Mouse (Mus musculus) liver, embryonic 15.5 days (tissue): ENCODE results near the gene Nfkbia. TPM values are rescaled to one million over a fixed set of nuclear protein-coding genes. Genes with fewer than 3 reads are reported as not detected.

Experiments
- ATAC-seq: fragments of 200-750 bp; cut with Nextera tagmentation; 2 replicates; pipeline ENCODE4 v1.8.0; 2017; ENCODE audit warnings: moderate number of reproducible peaks, mild to moderate bottlenecking, moderate library complexity; ENCODE audit not compliant: insufficient read depth
- H3K27ac ChIP-seq: fragments of 300-500 bp; sonication (generic); replicated peaks from 2 replicates; pipeline ENCODE4 v1.5.1; 2015; ENCODE audit warnings: mild to moderate bottlenecking, inconsistent platforms
- H3K27me3 ChIP-seq: fragments of 300-500 bp; sonication (generic); 2 replicates; pipeline ENCODE4 v1.6.1; 2015; ENCODE audit warnings: mild to moderate bottlenecking, inconsistent platforms
- H3K36me3 ChIP-seq: fragments of 300-500 bp; sonication (generic); replicated peaks from 2 replicates; pipeline ENCODE4 v1.6.1; 2015; ENCODE audit warnings: moderate library complexity, mild to moderate bottlenecking, inconsistent platforms
- H3K4me1 ChIP-seq: fragments of 300-500 bp; sonication (generic); replicated peaks from 2 replicates; pipeline ENCODE4 v1.6.1; 2015; ENCODE audit warnings: inconsistent platforms
- H3K4me2 ChIP-seq: fragments of 300-500 bp; sonication (generic); 2 replicates; pipeline ENCODE4 v1.6.1; 2015; ENCODE audit warnings: moderate library complexity, mild to moderate bottlenecking, inconsistent platforms
- H3K4me3 ChIP-seq: fragments of 300-500 bp; sonication (generic); replicated peaks from 2 replicates; pipeline ENCODE4 v1.5.1; 2015; ENCODE audit warnings: mild to moderate bottlenecking, inconsistent platforms
- H3K9ac ChIP-seq: fragments of 300-500 bp; sonication (generic); 2 replicates; pipeline ENCODE4 v1.6.1; 2015; ENCODE audit warnings: moderate library complexity, mild to moderate bottlenecking, inconsistent platforms
- H3K9me3 ChIP-seq: fragments of 300-500 bp; sonication (generic); replicated peaks from 2 replicates; pipeline ENCODE4 v1.6.1; 2016; ENCODE audit warnings: inconsistent platforms
- WGBS: fragments of 180-500 bp; shearing (Covaris S2); methylation state at CpG from one replicate; pipeline ENCODE4 v1.1.7; 2015; ENCODE audit warnings: mixed read lengths; ENCODE audit not compliant: insufficient replicate concordance; 5-methylcytosine and 5-hydroxymethylcytosine counted together
- polyA plus RNA-seq: library from polyadenylated mRNA; unstranded; fragments of >200 nt; fragmentation: Nextera tagmentation; extraction: Ambion mirVana; gene quantifications from 2 replicates; pipeline ENCODE4 v1.2.1, GENCODE M21; 2015

Nfkbia gene
- polyA plus RNA-seq, 1 experiment from 2014 or later = 22.9 TPM

GRCm38 (mm10) chr12:55440416-55440815, 52.0 kb downstream of the Nfkbia start:
- no peaks in the 10 kb centered on the region for H3K9me3 ChIP-seq
- no peak overlapping the region for H3K4me3 ChIP-seq
- peaks cover 30% of the 10 kb centered on the region for H3K4me1 ChIP-seq
- ATAC-seq = no peak
- no peak overlapping the region for H3K9ac ChIP-seq
- no peaks in the 10 kb centered on the region for H3K36me3 ChIP-seq
- no peak overlapping the region for H3K4me2 ChIP-seq
- WGBS = 49% methylated on average over 5 of the region's 5 CpGs
- no peak overlapping the region for H3K27ac ChIP-seq
- H3K27me3 ChIP-seq = no peaks in the 10 kb centered on the region

Other genes with a start within 250 kb of the Nfkbia start
- gene 1110008L16Rik, start 193.1 kb downstream of the Nfkbia start, polyA plus RNA-seq = 5.9 and 6.1 TPM in 2 replicates
- gene Ppp2r3c, start 189.6 kb downstream of the Nfkbia start, polyA plus RNA-seq = 4.7 and 4.9 TPM in 2 replicates
- 185 and 190 TPM in 2 replicates for gene Psma6, start 108.4 kb downstream of the Nfkbia start, polyA plus RNA-seq
- not detected in 2 replicates for gene Aldoart2, start 72.6 kb upstream of the Nfkbia start, polyA plus RNA-seq
- not detected in 2 replicates for gene Insm2, start 106.8 kb upstream of the Nfkbia start, polyA plus RNA-seq